13 mouse cellular contexts compared by ENCODE assay signal in the genomic region with DNA sequence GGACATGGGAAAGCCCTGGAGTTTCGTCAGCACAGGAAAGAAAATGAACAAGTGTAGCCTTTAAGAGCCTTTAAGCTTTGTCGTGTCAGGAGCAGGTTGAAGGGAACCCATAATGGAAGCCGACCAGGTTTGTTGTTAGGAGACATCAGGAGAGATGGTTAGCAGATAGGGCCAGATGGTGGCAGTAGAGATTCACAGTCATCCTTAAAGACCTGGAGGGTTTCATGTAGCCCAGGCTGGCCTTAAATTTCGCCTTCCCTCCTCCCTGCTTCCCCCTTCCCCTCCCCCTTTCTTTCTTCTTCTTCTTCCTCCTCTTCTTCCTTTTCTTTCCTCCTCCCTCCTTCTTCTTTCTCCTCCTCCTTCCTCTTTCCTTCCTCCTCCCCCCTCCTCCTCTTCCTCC. TPM values are rescaled to one million over a fixed set of nuclear protein-coding genes. Genes with fewer than 3 reads are reported as not detected.
A peak's percentile ranks its signal among the peaks of the same experiment; 100 is the strongest.
DNase-seq lines count a peak whose midpoint lies in the region; ATAC-seq and TF ChIP-seq lines count a peak whose summit lies in the region.
"Had no signal": no experiment of that assay in that cellular context is flagged by ENCODE, and none has a peak within 500 bp of the region (broad histone marks: within the 10 kb centered on the region; RNA-seq: fewer than 3 reads in every experiment).

No protein-coding gene starts in this region.

- H3K4me1 ChIP-seq in embryonic facial prominence, embryonic 10.5 days, result peaks cover 17% of the 10 kb centered on the region

- no peak overlapping the region for H3K4me3 ChIP-seq in left cerebral cortex, adult 2 months
- no peak overlapping the region for H3K4me3 ChIP-seq in embryonic facial prominence, embryonic 10.5 days
- H3K4me3 ChIP-seq: embryonic facial prominence, embryonic 12.5 days; limb, embryonic 13.5 days had no signal

- ATAC-seq in granulocyte monocyte progenitor cell, adult 5-6 weeks (replicated peaks; ENCODE audit: poor library complexity, severe bottlenecking), result no peak

- H3K9me3 ChIP-seq in embryonic facial prominence, embryonic 10.5 days, result no peaks in the 10 kb centered on the region
- H3K9me3 ChIP-seq: embryonic facial prominence, embryonic 12.5 days; limb, embryonic 13.5 days had no signal

- WGBS in embryonic facial prominence, embryonic 10.5 days, result 61% methylated on average over 4 of the region's 4 CpGs

- intact Hi-C loops in left cerebral cortex, adult 2 months (cut with DNase I), result loop anchor here (1.0 to 5.0 kb wide), 3 partner anchors 167 to 298 kb away; no protein-coding TSS in a partner anchor
- intact Hi-C loops in left cerebral cortex, postnatal 4 days (cut with DNase I), result loop anchor here (5.0 kb wide), 4 partner anchors 83 to 248 kb away; a partner anchor contains a TSS

- H3K27ac ChIP-seq in left cerebral cortex, adult 2 months, result no peak overlapping the region
- H3K27ac ChIP-seq in embryonic facial prominence, embryonic 10.5 days (replicated peaks), result no peak overlapping the region
- H3K27ac ChIP-seq: embryonic facial prominence, embryonic 12.5 days; limb, embryonic 13.5 days had no signal

- H3K27me3 ChIP-seq in embryonic facial prominence, embryonic 10.5 days (replicated peaks; ENCODE audit: low read depth, poor library complexity, severe bottlenecking), result no peaks in the 10 kb centered on the region
- H3K27me3 ChIP-seq: embryonic facial prominence, embryonic 12.5 days; limb, embryonic 13.5 days had no signal

- TF ChIP-seq CTCF in left cerebral cortex, adult 2 months (IDR thresholded peaks at IDR 0.05), result peak; percentile 62

- DNase-seq in cerebellum, adult 9-10 months, result peak; percentile 58
- no peak for DNase-seq in cerebellum, adult 11-12 months
- DNase-seq in left cerebral cortex, adult 2 months (ENCODE audit: extremely low spot score in 1 of 2, low spot score in 2 of 2), result peak in 1 of 2 experiments; percentile 47
- no peak for DNase-seq in left cerebral cortex, postnatal 4 days
- peak; percentile 26 for DNase-seq in thymus, postnatal 4 days
- DNase-seq in thymus, postnatal 25 days, result no peak
- DNase-seq in embryonic facial prominence, embryonic 10.5 days (ENCODE audit: low spot score), result no peak
- DNase-seq: adrenal gland, adult 2 months; heart, postnatal 10 days; kidney, adult 9 months had no signal

- peaks cover 34% of the 10 kb centered on the region for H3K36me3 ChIP-seq in embryonic facial prominence, embryonic 10.5 days (replicated peaks)

RNA-seq across cellular contexts. Expression of a gene that starts 34.8 kb away (rescaled TPM):
- total RNA-seq in left cerebral cortex, adult 2 months (2021), result 10 to 100 TPM; 50.3 to 55.7 TPM
- 10 to 100 TPM; 53.3 to 54.6 TPM for total RNA-seq in left cerebral cortex, postnatal 4 days (2021)
- total RNA-seq in granulocyte monocyte progenitor cell, adult 5-6 weeks (2014; fragmentation: Nextera tagmentation), result 37.1 and 58.1 TPM in 2 replicates
- total RNA-seq in granulocyte monocyte progenitor cell, adult 5-6 weeks (2017), result 41.8 and 51.7 TPM in 2 replicates
- 60.3 and 60.9 TPM in 2 replicates for polyA plus RNA-seq in embryonic facial prominence, embryonic 10.5 days (2016; fragmentation: Nextera tagmentation; extraction: Ambion mirVana)

RNA-seq across cellular contexts. Expression of a gene that starts 35.1 kb away (rescaled TPM):
- total RNA-seq in left cerebral cortex, adult 2 months (2021), result 100 to 1,000 TPM; 177 to 178 TPM
- 100 to 1,000 TPM; 259 to 272 TPM for total RNA-seq in left cerebral cortex, postnatal 4 days (2021)
- total RNA-seq in granulocyte monocyte progenitor cell, adult 5-6 weeks (2014; fragmentation: Nextera tagmentation), result 237 and 261 TPM in 2 replicates
- total RNA-seq in granulocyte monocyte progenitor cell, adult 5-6 weeks (2017), result 423 and 495 TPM in 2 replicates
- polyA plus RNA-seq in embryonic facial prominence, embryonic 10.5 days (2016; fragmentation: Nextera tagmentation; extraction: Ambion mirVana), result 214 and 235 TPM in 2 replicates

Comparison
In these comparisons a context has a peak if more than half of its experiments do, and no peak if none do; other contexts are left out.
1. DNase-seq: peak in cerebellum, adult 9-10 months (single experiment) and thymus, postnatal 4 days (single experiment); none in cerebellum, adult 11-12 months (single experiment), left cerebral cortex, postnatal 4 days (single experiment), thymus, postnatal 25 days (single experiment) and embryonic facial prominence, embryonic 10.5 days (single experiment).